Mouse (Mus musculus) kidney, adult 2 months (tissue): ENCODE data around the gene Myo9b.

Experiments
- CTCF ChIP-seq: fragments of 200-500 bp; conservative IDR thresholded peaks from 2 replicates; pipeline ENCODE4 v1.5.1; 2011; ENCODE audit warnings: low read depth, mild to moderate bottlenecking, control low read depth, low read length, moderate library complexity, mixed read lengths; ENCODE audit not compliant: insufficient read depth, insufficient read length
- POLR2A ChIP-seq: fragments of 200-500 bp; IDR thresholded peaks from one replicate; pipeline ENCODE4 v1.6.1; 2011; ENCODE audit warnings: low read depth, low read length, control low read depth

DNA sequence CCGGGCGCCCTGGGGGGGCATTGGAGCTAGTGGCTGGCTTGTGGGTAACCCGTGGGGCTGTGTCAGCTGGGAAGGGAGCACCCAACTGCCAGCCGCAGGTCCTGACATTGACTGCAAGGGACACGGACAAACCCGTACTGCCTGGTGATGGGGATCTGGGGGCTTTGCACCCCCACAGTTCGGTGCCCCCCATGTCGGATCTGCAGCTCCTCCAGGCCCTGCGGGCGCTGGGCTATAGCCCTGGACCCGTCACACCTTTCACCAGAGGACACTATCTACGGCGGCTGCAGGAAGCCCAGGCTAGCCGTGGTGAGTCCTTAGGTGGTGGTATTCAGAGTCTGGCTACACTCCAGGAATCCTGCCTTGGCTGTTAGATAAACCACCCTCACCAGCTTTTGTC, 134.9 kb downstream of the Myo9b start:
- TF ChIP-seq CTCF (no peak), POLR2A (no peak)
